Mouse (Mus musculus): Measurements from ENCODE around the gene Slc43a3. TPM values are rescaled to one million over a fixed set of nuclear protein-coding genes. Genes with fewer than 3 reads are reported as not detected.

Slc43a3 gene
- polyA plus RNA-seq, 1 experiment from 2014 or later, result 35.9 TPM

DNA sequence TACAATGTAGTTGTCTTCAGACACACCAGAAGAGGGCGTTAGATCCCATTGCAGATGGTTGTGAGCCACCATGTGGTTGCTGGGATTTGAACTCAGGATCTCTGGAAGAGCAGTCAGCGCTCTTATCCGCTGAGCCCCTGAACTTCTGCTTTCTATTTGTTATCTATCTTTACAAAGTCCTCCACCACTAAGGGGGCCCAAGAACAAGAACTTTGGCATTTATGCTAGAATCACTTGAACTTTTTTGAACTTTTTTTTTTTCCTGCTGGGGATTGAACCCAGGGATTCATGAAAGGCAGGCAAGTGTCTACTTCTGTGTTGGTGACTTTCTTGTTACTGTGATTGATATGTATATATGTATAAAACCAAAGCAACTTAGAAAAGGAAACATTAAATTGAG is 2.9 kb downstream of the Slc43a3 start:
- 0 out of 2 replicates have a peak, but pooled peaks cover 3% of the 10 kb centered on the region for H3K9me3 ChIP-seq
- no peaks in the 10 kb centered on the region for H3K27me3 ChIP-seq
- no peak overlapping the region for H3K27ac ChIP-seq
- H3K4me3 ChIP-seq, result no peak overlapping the region
- H3K4me1 ChIP-seq, result peaks cover 11% of the 10 kb centered on the region
- 0 out of 2 replicates have a peak, but pooled peaks cover 2% of the 10 kb centered on the region for H3K36me3 ChIP-seq
- 96% methylated on average over 3 of the region's 3 CpGs for WGBS
- H3K4me2 ChIP-seq (replicated peaks), result no peak overlapping the region
- no peak for ATAC-seq (ENCODE audit: insufficient number of reproducible peaks, insufficient read depth, low FRiP score, low TSS enrichment)
- H3K9ac ChIP-seq, result no peak overlapping the region

DNA sequence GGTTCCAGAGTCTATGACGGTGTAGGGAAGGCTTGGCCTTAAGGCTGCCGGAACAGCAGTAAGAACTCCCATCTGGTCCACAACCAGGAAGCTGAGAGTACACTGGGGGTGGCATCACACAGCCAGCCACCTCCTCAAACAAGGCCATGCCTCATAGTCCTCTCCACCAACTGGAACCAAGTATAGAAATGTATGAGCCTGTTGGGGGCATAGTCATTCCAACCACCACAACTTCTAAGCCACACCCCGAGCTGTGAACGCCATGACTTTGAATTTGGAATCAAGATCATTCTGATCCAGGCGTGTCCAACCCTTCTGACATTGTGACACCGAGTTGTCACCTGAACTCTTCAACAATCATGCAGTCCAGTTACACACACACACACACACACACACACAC is 3.3 kb downstream of the Slc43a3 start:
- Histone ChIP-seq H3K4me2 (replicated peaks) (no peak overlapping the region), H3K9me3 (0 out of 2 replicates have a peak, but pooled peaks cover 3% of the 10 kb centered on the region), H3K4me1 (peaks cover 11% of the 10 kb centered on the region), H3K27me3 (no peaks in the 10 kb centered on the region), H3K36me3 (0 out of 2 replicates have a peak, but pooled peaks cover 2% of the 10 kb centered on the region), H3K9ac (no peak overlapping the region), H3K4me3 (no peak overlapping the region), H3K27ac (no peak overlapping the region)
- ATAC-seq (ENCODE audit: insufficient number of reproducible peaks, insufficient read depth, low FRiP score, low TSS enrichment), result no peak
- WGBS, result 93% methylated on average over 6 of the region's 6 CpGs

DNA sequence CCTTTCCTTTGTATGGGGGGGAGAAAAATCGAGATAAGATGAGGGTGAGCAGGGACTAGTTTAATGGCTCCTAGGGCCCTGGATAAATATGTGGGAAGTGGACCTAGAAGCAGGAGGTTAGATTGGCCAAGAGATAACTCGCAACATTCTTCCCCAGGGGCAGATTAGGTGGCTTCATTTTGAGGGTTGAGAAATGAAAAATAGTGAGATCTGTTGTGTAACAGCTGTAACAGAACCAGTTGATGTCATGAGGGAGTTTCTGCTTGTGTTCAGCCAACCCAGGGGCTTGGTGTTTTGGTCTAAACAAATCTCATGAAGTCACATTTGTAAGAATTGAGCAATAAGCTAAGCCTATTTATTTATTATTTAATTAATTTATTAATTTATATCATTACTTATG is 5.0 kb downstream of the Slc43a3 start:
- Histone ChIP-seq H3K36me3 (peaks cover 12% of the 10 kb centered on the region), H3K4me2 (replicated peaks) (no peak overlapping the region), H3K27ac (no peak overlapping the region), H3K27me3 (no peaks in the 10 kb centered on the region), H3K9me3 (0 out of 2 replicates have a peak, but pooled peaks cover 3% of the 10 kb centered on the region), H3K9ac (no peak overlapping the region), H3K4me1 (peaks cover 11% of the 10 kb centered on the region), H3K4me3 (no peak overlapping the region)
- ATAC-seq (ENCODE audit: insufficient number of reproducible peaks, insufficient read depth, low FRiP score, low TSS enrichment), result no peak
- WGBS, result 78% methylated on average over 2 of the region's 2 CpGs

DNA sequence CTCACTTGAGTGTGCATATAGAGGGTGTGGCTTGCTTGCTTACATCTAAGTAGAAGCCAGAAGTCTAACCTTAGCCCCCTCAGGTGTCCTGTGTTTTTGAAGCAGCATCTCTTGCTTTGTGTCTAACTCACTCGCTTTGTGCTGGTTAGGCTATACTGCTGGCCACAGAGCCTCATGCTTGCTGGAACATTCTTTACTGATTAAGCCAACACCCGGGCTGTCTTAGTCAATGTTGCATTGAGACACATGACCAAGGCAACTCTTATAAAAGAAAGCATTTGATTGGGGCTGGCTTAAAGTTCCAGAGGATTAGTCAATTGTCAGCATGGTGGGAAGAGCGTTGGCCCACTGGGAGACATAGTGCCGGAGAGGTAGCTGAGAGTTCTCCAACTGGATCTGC is 5.4 kb downstream of the Slc43a3 start:
- Histone ChIP-seq H3K9ac (no peak overlapping the region), H3K9me3 (0 out of 2 replicates have a peak, but pooled peaks cover 3% of the 10 kb centered on the region), H3K27ac (no peak overlapping the region), H3K4me3 (no peak overlapping the region), H3K27me3 (no peaks in the 10 kb centered on the region), H3K4me2 (replicated peaks) (no peak overlapping the region), H3K36me3 (peaks cover 17% of the 10 kb centered on the region), H3K4me1 (peaks cover 11% of the 10 kb centered on the region)
- ATAC-seq (ENCODE audit: insufficient number of reproducible peaks, insufficient read depth, low FRiP score, low TSS enrichment), result no peak
- WGBS, result 89% methylated on average over 4 of the region's 4 CpGs

DNA sequence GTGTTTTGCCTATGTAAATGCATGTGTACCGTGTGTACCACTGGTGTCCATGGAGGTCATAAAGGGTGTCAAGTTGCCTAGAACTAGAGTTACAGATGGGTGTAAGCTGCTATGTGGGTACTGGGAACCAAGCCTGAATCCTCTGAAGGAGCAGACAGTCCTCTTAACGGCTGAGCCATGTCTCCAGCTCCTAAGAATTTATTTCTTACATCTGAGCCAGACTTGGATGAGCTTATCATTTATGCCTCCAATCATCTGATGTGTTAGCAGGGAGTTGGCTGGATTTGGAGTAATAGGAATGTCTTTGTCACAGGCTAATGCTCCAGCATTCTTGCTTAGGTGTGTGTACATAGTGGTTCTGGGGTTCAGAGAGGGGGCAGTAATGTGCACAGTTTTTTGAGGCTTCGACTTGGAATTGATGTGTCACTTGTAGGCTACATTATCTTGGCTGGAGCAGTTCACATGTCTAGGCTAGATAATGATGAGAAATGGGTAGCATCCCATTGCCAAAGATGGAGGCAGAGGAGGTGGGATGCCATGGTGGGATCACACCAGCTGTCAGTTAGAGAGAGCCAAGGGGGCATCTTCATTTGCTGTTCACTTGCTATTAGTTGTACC is 10.9 kb downstream of the Slc43a3 start:
- H3K36me3 ChIP-seq, result peaks cover 60% of the 10 kb centered on the region

DNA sequence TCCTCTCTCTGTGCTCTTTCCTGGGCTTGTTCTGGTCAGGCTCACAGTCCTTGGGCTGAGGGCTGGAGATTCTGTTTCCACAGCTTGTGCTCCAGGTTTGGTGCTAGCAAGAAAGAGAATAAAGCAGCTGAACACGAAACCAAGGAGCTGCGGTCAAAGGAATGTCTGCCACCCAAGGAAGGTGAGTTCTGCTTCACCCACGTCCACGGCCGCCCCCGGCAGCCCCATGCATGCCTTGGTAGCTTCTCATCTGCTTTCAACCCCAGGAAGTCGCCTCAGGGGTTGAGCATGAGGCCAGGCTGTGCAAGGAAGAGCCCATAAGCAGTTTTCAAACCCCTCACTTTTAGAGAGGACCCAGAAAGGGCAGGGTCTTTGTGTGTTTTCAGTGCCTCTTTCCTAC is 11.9 kb downstream of the Slc43a3 start:
- Histone ChIP-seq H3K9me3 (no peaks in the 10 kb centered on the region), H3K9ac (no peak overlapping the region), H3K36me3 (peaks cover 62% of the 10 kb centered on the region), H3K4me1 (no peaks in the 10 kb centered on the region), H3K4me3 (no peak overlapping the region), H3K27ac (no peak overlapping the region), H3K27me3 (no peaks in the 10 kb centered on the region), H3K4me2 (replicated peaks) (no peak overlapping the region)
- ATAC-seq (ENCODE audit: insufficient number of reproducible peaks, insufficient read depth, low FRiP score, low TSS enrichment), result no peak
- WGBS, result 87% methylated on average over 7 of the region's 7 CpGs

More for the DNA sequence above, 10.9 kb downstream of the Slc43a3 start:
- Histone ChIP-seq H3K9ac (no peak overlapping the region), H3K4me2 (replicated peaks) (no peak overlapping the region), H3K27ac (no peak overlapping the region), H3K4me3 (no peak overlapping the region), H3K4me1 (no peaks in the 10 kb centered on the region), H3K27me3 (no peaks in the 10 kb centered on the region), H3K9me3 (no peaks in the 10 kb centered on the region)
- 93% methylated on average over 3 of the region's 3 CpGs for WGBS
- ATAC-seq (ENCODE audit: insufficient number of reproducible peaks, insufficient read depth, low FRiP score, low TSS enrichment), result no peak

DNA sequence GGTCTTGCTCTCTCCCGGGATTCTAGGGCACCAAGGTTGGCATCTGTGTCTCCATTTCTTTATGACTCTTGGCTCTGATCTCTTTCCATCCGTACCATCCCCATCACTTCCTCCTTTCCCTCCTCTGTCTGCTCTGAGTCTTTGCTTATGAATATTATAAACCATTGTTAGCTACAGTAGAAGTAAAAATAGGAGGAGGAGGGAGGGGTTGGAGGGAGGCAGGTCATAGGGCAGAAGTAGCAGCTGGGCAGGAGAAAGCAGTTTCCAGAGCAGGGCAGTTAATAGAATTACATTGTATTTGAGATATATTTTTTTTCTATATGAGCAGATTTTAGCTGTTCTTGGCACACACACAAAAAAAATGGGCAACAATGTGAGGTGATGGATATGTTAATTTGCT is 12.3 kb downstream of the Slc43a3 start:
- no peak overlapping the region for H3K27ac ChIP-seq
- 82% methylated on average over 2 of the region's 2 CpGs for WGBS
- no peak for ATAC-seq (ENCODE audit: insufficient number of reproducible peaks, insufficient read depth, low FRiP score, low TSS enrichment)
- H3K4me3 ChIP-seq, result no peak overlapping the region
- no peaks in the 10 kb centered on the region for H3K9me3 ChIP-seq
- H3K27me3 ChIP-seq, result no peaks in the 10 kb centered on the region
- no peak overlapping the region for H3K4me2 ChIP-seq (replicated peaks)
- H3K4me1 ChIP-seq, result no peaks in the 10 kb centered on the region
- peaks cover 66% of the 10 kb centered on the region for H3K36me3 ChIP-seq
- H3K9ac ChIP-seq, result no peak overlapping the region

DNA sequence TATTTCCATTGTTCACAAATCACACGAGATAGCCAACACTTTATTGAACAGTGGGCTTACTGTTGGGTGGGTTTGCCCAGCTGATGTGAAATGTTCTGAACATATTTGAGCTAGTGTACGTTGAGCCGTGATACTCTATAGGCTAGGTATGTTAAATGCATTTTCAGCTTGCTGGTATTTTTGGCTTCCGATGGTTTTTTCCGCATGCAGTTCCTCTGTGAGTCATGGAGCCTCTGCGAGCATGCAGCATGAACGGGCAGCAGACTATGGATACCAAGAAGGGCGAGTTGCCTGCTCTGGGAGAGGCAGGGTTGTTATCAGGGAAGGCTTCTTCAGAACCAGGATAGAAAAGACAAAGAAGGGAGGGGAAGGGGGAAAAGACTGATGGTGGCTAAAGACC is 14.6 kb downstream of the Slc43a3 start:
- Histone ChIP-seq H3K9me3 (no peaks in the 10 kb centered on the region), H3K4me2 (replicated peaks) (no peak overlapping the region), H3K4me3 (no peak overlapping the region), H3K36me3 (peaks cover 72% of the 10 kb centered on the region), H3K27me3 (no peaks in the 10 kb centered on the region), H3K4me1 (no peaks in the 10 kb centered on the region), H3K9ac (no peak overlapping the region), H3K27ac (no peak overlapping the region)
- WGBS, result 94% methylated on average over 8 of the region's 8 CpGs
- no peak for ATAC-seq (ENCODE audit: insufficient number of reproducible peaks, insufficient read depth, low FRiP score, low TSS enrichment)

DNA sequence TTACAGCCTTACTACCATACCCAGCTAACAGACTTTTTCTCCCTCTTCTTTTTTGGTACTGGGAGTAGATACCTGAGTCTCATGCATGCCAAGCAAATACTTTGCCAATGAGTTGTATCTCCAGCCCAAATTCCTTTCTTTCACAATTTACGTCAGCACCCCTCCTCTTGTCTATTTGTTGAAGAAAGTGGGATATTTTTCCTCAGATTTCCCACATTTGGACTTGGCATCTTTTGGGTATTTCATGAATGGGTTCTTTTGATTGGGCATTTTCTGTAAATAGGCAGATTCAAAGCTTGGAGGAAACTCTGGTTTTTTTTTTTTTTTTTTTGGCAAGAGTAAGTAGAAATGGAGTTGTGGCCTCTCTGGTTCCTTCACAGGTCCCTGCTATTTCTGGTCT is 15.9 kb downstream of the Slc43a3 start:
- no peak overlapping the region for H3K4me3 ChIP-seq
- no peak overlapping the region for H3K4me2 ChIP-seq (replicated peaks)
- ATAC-seq (ENCODE audit: insufficient number of reproducible peaks, insufficient read depth, low FRiP score, low TSS enrichment), result no peak
- no peak overlapping the region for H3K27ac ChIP-seq
- no peaks in the 10 kb centered on the region for H3K9me3 ChIP-seq
- H3K27me3 ChIP-seq, result no peaks in the 10 kb centered on the region
- H3K9ac ChIP-seq, result no peak overlapping the region
- peaks cover 70% of the 10 kb centered on the region for H3K36me3 ChIP-seq
- H3K4me1 ChIP-seq, result no peaks in the 10 kb centered on the region
- WGBS, result 95% methylated on average over 1 of the region's 1 CpGs

DNA sequence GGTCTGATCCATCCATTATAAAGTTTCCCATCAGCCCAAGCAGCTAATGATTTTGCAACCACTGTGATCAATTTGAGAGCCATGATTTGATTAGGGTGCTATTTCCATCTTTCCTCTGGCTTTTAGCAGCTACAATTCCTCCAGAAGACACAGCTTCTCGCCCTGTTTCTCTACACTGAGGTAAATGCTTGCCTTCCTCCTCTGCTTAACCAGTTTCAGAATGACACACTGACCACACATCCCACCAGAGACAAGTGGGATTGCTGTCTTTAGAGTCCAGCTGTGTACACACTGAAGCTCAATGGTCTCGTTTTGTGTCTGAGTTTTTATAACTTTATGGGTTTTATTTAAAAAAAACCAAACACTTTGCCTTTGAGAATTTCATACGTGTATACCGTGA is 16.3 kb downstream of the Slc43a3 start:
- no peak overlapping the region for H3K4me3 ChIP-seq
- H3K27ac ChIP-seq, result no peak overlapping the region
- H3K36me3 ChIP-seq, result peaks cover 66% of the 10 kb centered on the region
- ATAC-seq (ENCODE audit: insufficient number of reproducible peaks, insufficient read depth, low FRiP score, low TSS enrichment), result no peak
- WGBS, result 80% methylated on average over 4 of the region's 4 CpGs
- H3K4me1 ChIP-seq, result no peaks in the 10 kb centered on the region
- no peak overlapping the region for H3K4me2 ChIP-seq (replicated peaks)
- no peak overlapping the region for H3K9ac ChIP-seq
- no peaks in the 10 kb centered on the region for H3K9me3 ChIP-seq
- H3K27me3 ChIP-seq, result no peaks in the 10 kb centered on the region

DNA sequence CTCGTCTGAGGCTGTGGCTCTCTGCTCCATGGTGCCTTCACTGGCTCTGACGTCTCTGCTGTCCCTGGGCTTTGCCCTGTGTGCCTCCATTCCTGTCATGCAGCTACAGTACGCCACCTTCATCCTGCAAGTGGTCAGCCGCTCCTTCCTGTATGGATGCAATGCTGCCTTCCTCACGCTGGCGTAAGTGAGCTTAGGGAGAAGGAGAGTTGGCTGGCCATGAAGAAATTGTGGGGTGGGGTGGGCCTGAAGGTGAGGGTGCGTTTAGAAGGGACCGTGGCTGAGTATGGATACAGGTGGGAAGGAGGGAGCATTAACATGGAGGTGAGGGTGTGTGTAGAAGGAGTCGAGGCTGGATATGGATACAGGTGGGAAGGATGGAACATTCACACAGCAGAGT is 19.1 kb downstream of the Slc43a3 start:
- H3K9me3 ChIP-seq, result no peaks in the 10 kb centered on the region
- no peak overlapping the region for H3K27ac ChIP-seq
- WGBS, result 89% methylated on average over 9 of the region's 9 CpGs
- no peak overlapping the region for H3K9ac ChIP-seq
- no peak for ATAC-seq (ENCODE audit: insufficient number of reproducible peaks, insufficient read depth, low FRiP score, low TSS enrichment)
- no peaks in the 10 kb centered on the region for H3K27me3 ChIP-seq
- H3K4me3 ChIP-seq, result no peak overlapping the region
- peaks cover 54% of the 10 kb centered on the region for H3K36me3 ChIP-seq
- H3K4me2 ChIP-seq (replicated peaks), result no peak overlapping the region
- H3K4me1 ChIP-seq, result no peaks in the 10 kb centered on the region

DNA sequence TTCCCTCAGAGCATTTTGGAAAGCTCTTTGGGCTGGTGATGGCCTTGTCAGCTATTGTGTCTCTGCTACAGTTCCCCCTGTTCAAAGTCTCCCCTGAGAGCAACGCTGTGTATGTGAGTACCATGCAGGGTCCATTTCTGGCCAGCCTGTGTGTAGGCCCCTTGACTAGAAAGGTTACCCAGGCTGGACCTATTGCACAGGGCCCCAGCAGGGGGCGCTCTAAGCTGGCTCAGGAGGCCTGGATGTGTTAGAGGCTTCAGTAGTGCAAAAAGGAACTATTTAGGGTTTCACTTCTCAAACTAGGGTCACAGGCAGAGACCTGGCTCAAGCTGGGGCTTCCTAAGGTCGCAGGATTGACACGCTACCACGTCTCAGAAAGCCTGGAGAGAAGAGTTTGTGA is 19.9 kb downstream of the Slc43a3 start:
- 58% methylated on average over 5 of the region's 5 CpGs for WGBS
- Histone ChIP-seq H3K36me3 (peaks cover 46% of the 10 kb centered on the region), H3K27ac (no peak overlapping the region), H3K4me1 (no peaks in the 10 kb centered on the region), H3K4me3 (no peak overlapping the region), H3K27me3 (no peaks in the 10 kb centered on the region), H3K9me3 (no peaks in the 10 kb centered on the region), H3K4me2 (replicated peaks) (no peak overlapping the region), H3K9ac (no peak overlapping the region)
- no peak for ATAC-seq (ENCODE audit: insufficient number of reproducible peaks, insufficient read depth, low FRiP score, low TSS enrichment)
